Mouse (Mus musculus): ENCODE data around the gene Adam17.

DNA sequence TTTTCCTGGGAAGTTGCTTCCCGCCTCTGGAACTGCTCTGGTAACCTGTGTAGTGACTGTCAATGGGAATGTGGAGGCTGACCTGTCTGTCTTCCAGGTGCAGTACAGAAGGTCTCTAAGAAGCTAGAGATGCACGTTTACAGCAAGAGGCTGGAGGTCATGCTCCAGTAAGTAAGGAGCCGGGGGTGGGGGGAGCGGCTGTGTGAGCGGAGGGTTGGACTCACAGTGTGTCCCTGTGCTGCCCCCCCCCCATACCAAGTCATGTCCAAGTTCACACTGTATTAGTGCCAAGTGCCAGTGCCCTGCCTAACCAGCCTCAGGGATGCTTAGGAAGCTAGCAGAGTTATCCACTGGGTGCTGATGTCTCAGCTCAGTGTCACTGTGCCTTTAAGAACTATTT lies 61.2 kb downstream of the Adam17 start:
- TF ChIP-seq CTCF (IDR thresholded peaks at IDR 0.05; ENCODE audit: low read depth, low read length), result no peak
- TF ChIP-seq POLR2A (IDR thresholded peaks at IDR 0.05; ENCODE audit: extremely low read depth, insufficient read depth, low read length), result no peak
